Mouse (Mus musculus): Measurements from ENCODE around the gene Cmtm5. TPM values are rescaled to one million over a fixed set of nuclear protein-coding genes. Genes with fewer than 3 reads are reported as not detected.
"Not testable (repeated sequence)": the region's sequence is repeated elsewhere in the genome, so short reads cannot be mapped to it uniquely, and the experiment has no call there.

The Cmtm5 gene
- polyA plus RNA-seq, 1 experiment from 2014 or later = 10.4 TPM

DNA sequence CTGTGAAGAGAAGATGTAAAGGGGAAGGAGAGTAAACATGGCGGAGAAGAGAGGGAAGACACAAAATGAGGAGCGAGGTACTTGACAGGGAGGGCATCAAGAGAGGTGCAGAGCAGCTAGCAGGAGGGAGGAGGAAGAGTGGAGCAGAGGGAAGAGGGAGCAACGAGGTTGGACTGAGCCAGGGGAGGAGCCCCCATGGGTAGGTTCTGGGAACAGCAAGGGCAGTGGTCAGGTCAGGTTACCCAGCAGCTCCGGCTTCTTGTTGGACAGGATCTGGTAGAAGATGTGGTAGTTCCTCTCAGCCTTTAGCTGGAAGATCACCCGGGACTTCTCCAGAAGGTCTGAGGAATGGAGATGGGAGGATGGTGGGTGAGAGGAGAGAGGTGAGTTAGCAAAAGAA is 25.4 kb downstream of the Cmtm5 start:
- WGBS = 81% methylated on average over 5 of the region's 5 CpGs
- Histone ChIP-seq H3K9me3 (ENCODE audit: control insufficient read depth, low read length) (no peaks in the 10 kb centered on the region), H3K4me2 (ENCODE audit: low read depth, low read length) (no peak overlapping the region), H3K27ac (ENCODE audit: low read depth, low read length) (no peak overlapping the region), H3K4me1 (ENCODE audit: control insufficient read depth, insufficient read depth, low read length) (no peaks in the 10 kb centered on the region), H3K4me3 (ENCODE audit: low read depth, low read length) (no peak overlapping the region), H3K9ac (replicated peaks; ENCODE audit: low read depth, low read length) (no peak overlapping the region), H3K36me3 (ENCODE audit: control insufficient read depth, insufficient read depth, low read length) (no peaks in the 10 kb centered on the region), H3K27me3 (ENCODE audit: control insufficient read depth, insufficient read depth, low read length) (no peaks in the 10 kb centered on the region)
- ATAC-seq (ENCODE audit: low read depth) = no peak

DNA sequence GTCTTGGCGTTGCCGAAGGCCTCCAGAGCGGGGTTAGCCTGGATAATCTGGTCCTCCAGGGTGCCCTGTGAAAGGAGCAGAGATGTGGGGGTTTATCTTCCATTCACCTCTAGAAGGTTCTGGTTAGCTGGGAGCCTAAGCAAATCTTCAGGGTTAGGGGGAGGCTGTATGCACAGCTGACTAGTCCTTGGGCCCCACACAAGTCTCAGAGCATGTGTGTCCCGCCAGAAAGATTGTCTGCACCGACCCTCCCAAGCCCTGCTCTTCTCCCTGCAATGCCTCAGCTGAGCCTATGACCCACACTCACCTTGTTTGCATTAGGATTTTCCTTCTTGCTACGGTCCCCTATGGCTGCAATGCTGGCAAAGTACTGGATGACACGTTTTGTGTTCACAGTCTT is 26.7 kb downstream of the Cmtm5 start:
- H3K9ac ChIP-seq (replicated peaks; ENCODE audit: low read depth, low read length) = no peak overlapping the region
- no peak overlapping the region for H3K4me2 ChIP-seq (ENCODE audit: low read depth, low read length)
- 89% methylated on average over 7 of the region's 7 CpGs for whole genome bisulfite sequencing
- no peaks in the 10 kb centered on the region for H3K4me1 ChIP-seq (ENCODE audit: control insufficient read depth, insufficient read depth, low read length)
- no peak for ATAC-seq (ENCODE audit: low read depth)
- no peak overlapping the region for H3K27ac ChIP-seq (ENCODE audit: low read depth, low read length)
- H3K36me3 ChIP-seq (ENCODE audit: control insufficient read depth, insufficient read depth, low read length) = no peaks in the 10 kb centered on the region
- no peak overlapping the region for H3K4me3 ChIP-seq (ENCODE audit: low read depth, low read length)
- H3K9me3 ChIP-seq (ENCODE audit: control insufficient read depth, low read length) = no peaks in the 10 kb centered on the region
- no peaks in the 10 kb centered on the region for H3K27me3 ChIP-seq (ENCODE audit: control insufficient read depth, insufficient read depth, low read length)

DNA sequence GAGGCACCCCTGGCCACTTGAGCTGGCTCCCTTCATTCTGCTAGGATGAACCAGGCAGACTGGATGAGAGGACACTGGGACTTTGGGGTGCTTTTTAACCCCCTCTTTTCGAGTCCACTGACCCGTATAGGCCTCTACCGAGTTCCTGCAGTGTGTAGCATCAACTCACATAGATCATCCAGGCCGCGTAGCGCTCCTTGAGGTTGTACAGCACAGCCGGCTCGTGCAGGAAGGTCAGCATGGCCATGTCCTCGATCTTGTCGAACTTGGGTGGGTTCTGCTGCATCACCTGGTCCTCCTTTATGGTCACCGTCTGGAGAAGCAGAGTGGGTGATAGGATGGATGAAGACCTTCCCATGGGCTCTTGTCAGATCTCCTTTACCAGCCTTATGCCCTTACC is 27.7 kb downstream of the Cmtm5 start:
- ATAC-seq (ENCODE audit: low read depth) = no peak
- Histone ChIP-seq H3K9ac (replicated peaks; ENCODE audit: low read depth, low read length) (no peak overlapping the region), H3K4me1 (ENCODE audit: control insufficient read depth, insufficient read depth, low read length) (no peaks in the 10 kb centered on the region), H3K27ac (ENCODE audit: low read depth, low read length) (no peak overlapping the region), H3K4me2 (ENCODE audit: low read depth, low read length) (no peak overlapping the region), H3K36me3 (ENCODE audit: control insufficient read depth, insufficient read depth, low read length) (no peaks in the 10 kb centered on the region), H3K9me3 (ENCODE audit: control insufficient read depth, low read length) (no peaks in the 10 kb centered on the region), H3K27me3 (ENCODE audit: control insufficient read depth, insufficient read depth, low read length) (no peaks in the 10 kb centered on the region), H3K4me3 (ENCODE audit: low read depth, low read length) (no peak overlapping the region)
- WGBS = 88% methylated on average over 11 of the region's 11 CpGs

DNA sequence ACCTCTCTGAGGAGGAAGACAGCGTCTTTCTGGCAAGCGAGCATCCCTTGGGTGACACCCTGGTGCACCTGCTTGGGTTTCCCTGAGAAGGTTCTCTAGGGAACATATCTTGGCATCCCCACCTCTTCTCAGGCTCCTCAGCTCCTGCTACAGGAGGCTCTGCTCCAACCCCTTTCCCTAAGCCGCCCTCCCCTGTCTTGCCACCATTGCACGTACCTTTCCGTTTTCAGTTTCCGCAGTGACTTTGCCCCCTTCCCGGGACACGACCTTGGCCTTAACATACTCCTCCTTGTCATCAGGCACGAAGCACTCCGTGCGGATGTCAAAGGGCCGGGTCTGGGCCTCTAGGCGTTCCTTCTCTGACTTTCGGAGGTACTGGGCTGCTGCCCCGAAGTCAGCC is 29.0 kb downstream of the Cmtm5 start:
- no peak overlapping the region for H3K9ac ChIP-seq (replicated peaks; ENCODE audit: low read depth, low read length)
- no peak for ATAC-seq (ENCODE audit: low read depth)
- no peak overlapping the region for H3K27ac ChIP-seq (ENCODE audit: low read depth, low read length)
- H3K27me3 ChIP-seq (ENCODE audit: control insufficient read depth, insufficient read depth, low read length) = no peaks in the 10 kb centered on the region
- H3K9me3 ChIP-seq (ENCODE audit: control insufficient read depth, low read length) = no peaks in the 10 kb centered on the region
- H3K4me1 ChIP-seq (ENCODE audit: control insufficient read depth, insufficient read depth, low read length) = no peaks in the 10 kb centered on the region
- H3K4me3 ChIP-seq (ENCODE audit: low read depth, low read length) = no peak overlapping the region
- H3K4me2 ChIP-seq (ENCODE audit: low read depth, low read length) = no peak overlapping the region
- WGBS = 83% methylated on average over 15 of the region's 15 CpGs
- H3K36me3 ChIP-seq (ENCODE audit: control insufficient read depth, insufficient read depth, low read length) = no peaks in the 10 kb centered on the region

DNA sequence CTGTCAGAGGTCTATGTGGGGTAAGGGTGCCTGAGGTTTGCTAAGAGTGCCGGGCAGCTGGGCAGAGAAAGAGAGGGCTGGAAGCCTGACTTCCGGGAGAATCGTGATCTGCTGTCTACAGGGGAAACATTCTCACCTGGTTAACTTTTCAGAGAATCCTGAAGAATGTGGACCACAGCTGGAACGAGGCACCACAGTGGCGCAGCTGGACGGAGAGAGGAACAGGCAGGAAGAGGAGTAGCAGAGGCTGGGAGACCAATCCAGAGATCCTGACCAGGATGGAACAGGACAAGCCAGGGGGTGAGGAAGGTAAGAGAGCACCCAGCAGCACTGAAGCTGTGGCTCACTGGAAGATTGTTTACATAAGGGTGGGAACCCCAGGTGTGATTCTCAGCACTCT is 29.6 kb downstream of the Cmtm5 start:
- WGBS = 81% methylated on average over 6 of the region's 6 CpGs
- H3K9me3 ChIP-seq (ENCODE audit: control insufficient read depth, low read length) = no peaks in the 10 kb centered on the region
- ATAC-seq (ENCODE audit: low read depth) = no peak

DNA sequence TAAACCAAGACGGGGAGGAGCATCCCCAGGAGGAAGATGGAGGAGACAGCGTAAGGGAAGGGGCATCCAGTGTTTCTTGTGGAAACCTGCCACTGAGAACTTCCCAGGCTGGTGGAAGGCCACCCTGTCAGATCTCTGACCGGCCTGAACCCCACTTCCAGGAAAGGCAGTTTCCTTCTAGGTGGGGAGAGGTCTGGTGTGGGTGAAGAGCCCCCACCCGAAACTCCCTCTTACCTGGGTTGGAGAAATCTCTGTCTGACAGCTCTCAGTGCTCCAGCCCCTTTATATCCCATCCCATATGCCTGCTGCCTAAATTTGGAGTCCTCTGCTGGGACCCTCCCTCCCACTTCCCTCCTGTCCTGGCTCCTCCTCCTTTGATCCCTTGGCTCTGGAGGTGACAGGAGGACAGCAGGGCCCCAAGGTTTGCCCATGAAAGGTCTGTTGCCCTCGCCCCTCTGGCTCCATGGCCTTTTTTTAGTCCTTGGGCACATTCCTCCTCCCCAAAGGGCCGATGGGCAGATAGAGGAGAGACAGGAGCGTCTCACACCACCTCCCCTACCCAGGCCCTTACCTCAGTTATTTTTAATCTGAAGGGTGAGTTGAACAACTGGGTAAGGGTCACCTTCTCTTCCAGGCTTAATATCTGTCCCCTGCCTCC is 30.4 kb downstream of the Cmtm5 start, which contains the start of gene Myh6:
TSS of gene Myh6 (minus strand) at position 608 of the 658 bp plus-strand sequence.
- Histone ChIP-seq H3K27me3 (ENCODE audit: control insufficient read depth, insufficient read depth, low read length) (no peaks in the 10 kb centered on the region), H3K36me3 (ENCODE audit: control insufficient read depth, insufficient read depth, low read length) (no peaks in the 10 kb centered on the region), H3K27ac (ENCODE audit: low read depth, low read length) (no peak within 1 kb of the TSS), H3K9ac (replicated peaks; ENCODE audit: low read depth, low read length) (no peak within 1 kb of the TSS), H3K9me3 (ENCODE audit: control insufficient read depth, low read length) (no peaks in the 10 kb centered on the region), H3K4me1 (ENCODE audit: control insufficient read depth, insufficient read depth, low read length) (no peaks in the 10 kb centered on the region), H3K4me3 (ENCODE audit: low read depth, low read length) (no peak within 1 kb of the TSS), H3K4me2 (ENCODE audit: low read depth, low read length) (no peak within 1 kb of the TSS)
- WGBS = 78% methylated on average over 7 of the region's 7 CpGs
- no peak for ATAC-seq (ENCODE audit: low read depth)

More for the DNA sequence above, 29.6 kb downstream of the Cmtm5 start:
- no peaks in the 10 kb centered on the region for H3K36me3 ChIP-seq (ENCODE audit: control insufficient read depth, insufficient read depth, low read length)
- no peaks in the 10 kb centered on the region for H3K4me1 ChIP-seq (ENCODE audit: control insufficient read depth, insufficient read depth, low read length)
- H3K27me3 ChIP-seq (ENCODE audit: control insufficient read depth, insufficient read depth, low read length) = no peaks in the 10 kb centered on the region
- H3K9ac ChIP-seq (replicated peaks; ENCODE audit: low read depth, low read length) = no peak overlapping the region
- no peak overlapping the region for H3K4me2 ChIP-seq (ENCODE audit: low read depth, low read length)
- H3K4me3 ChIP-seq (ENCODE audit: low read depth, low read length) = no peak overlapping the region
- H3K27ac ChIP-seq (ENCODE audit: low read depth, low read length) = no peak overlapping the region

DNA sequence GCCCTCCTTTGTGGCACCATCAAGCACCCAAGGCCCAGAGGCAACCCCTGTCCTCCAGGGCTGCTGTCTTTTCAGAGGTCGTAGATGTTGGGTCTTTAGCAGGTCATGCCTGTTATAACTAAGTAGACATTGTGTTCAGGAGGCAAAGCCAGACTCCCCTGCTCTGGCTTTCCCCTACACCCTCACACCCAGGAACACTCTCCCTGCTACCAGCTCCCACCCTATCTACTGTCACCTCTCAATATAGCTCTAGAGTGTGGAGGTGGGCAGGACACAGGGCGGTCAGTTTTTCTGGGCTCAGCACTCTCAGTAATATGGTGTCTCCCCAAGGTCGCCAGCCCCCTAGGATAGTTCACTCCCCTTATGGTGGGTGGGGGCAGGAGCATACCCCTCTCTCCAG is 31.8 kb downstream of the Cmtm5 start:
- Histone ChIP-seq H3K27ac (ENCODE audit: low read depth, low read length) (no peak overlapping the region), H3K4me3 (ENCODE audit: low read depth, low read length) (no peak overlapping the region), H3K9ac (replicated peaks; ENCODE audit: low read depth, low read length) (no peak overlapping the region), H3K27me3 (ENCODE audit: control insufficient read depth, insufficient read depth, low read length) (no peaks in the 10 kb centered on the region), H3K9me3 (ENCODE audit: control insufficient read depth, low read length) (no peaks in the 10 kb centered on the region), H3K36me3 (ENCODE audit: control insufficient read depth, insufficient read depth, low read length) (no peaks in the 10 kb centered on the region), H3K4me2 (ENCODE audit: low read depth, low read length) (no peak overlapping the region), H3K4me1 (ENCODE audit: control insufficient read depth, insufficient read depth, low read length) (no peaks in the 10 kb centered on the region)
- WGBS = 83% methylated on average over 3 of the region's 3 CpGs
- no peak for ATAC-seq (ENCODE audit: low read depth)

DNA sequence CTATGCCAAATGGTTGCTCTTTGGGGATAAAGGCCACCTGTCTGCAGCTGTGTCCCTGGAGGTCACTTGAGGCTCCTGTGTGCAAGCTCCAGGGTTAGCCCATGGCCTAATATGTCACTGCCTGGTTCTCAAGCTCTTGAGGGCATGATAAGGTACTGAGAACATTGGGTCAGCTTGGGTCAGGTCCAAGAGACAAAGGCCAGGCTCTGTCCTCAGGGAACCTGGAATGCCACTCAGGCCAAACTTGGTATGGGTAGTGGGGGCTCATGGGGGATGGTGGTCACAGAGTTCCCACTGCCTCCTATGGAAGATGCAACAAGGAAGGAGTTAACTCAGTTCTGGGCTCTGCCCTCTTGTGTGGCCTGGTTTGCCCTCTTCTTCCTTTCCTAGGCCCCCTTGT is 32.3 kb downstream of the Cmtm5 start:
- Histone ChIP-seq H3K9ac (replicated peaks; ENCODE audit: low read depth, low read length) (no peak overlapping the region), H3K9me3 (ENCODE audit: control insufficient read depth, low read length) (no peaks in the 10 kb centered on the region), H3K4me2 (ENCODE audit: low read depth, low read length) (no peak overlapping the region), H3K27ac (ENCODE audit: low read depth, low read length) (no peak overlapping the region), H3K27me3 (ENCODE audit: control insufficient read depth, insufficient read depth, low read length) (no peaks in the 10 kb centered on the region), H3K4me1 (ENCODE audit: control insufficient read depth, insufficient read depth, low read length) (no peaks in the 10 kb centered on the region), H3K36me3 (ENCODE audit: control insufficient read depth, insufficient read depth, low read length) (no peaks in the 10 kb centered on the region), H3K4me3 (ENCODE audit: low read depth, low read length) (no peak overlapping the region)
- ATAC-seq (ENCODE audit: low read depth) = no peak

DNA sequence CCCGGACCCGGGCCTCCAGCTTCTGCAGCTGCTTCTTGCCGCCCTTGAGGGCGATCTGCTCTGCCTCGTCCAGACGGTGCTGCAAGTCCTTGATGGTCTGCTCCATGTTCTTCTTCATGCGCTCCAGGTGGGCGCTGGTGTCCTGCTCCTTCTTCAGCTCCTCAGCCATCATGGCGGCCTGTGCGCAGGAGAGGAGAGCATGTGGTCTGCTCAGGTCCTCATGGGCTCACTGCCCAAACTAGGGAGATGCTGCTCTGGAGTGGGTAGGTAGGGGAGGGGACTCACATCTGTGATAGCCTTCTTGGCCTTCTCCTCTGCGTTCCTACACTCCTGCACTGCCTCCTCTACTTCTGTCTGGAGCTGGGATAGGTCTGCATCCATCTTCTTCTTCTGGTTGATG is 36.7 kb downstream of the Cmtm5 start:
- 97% methylated on average over 8 of the region's 11 CpGs for WGBS
- H3K4me2 ChIP-seq (ENCODE audit: low read depth, low read length); H3K9ac ChIP-seq (replicated peaks; ENCODE audit: low read depth, low read length); H3K9me3 ChIP-seq (ENCODE audit: control insufficient read depth, low read length); H3K27ac ChIP-seq (ENCODE audit: low read depth, low read length); ATAC-seq (ENCODE audit: low read depth); H3K27me3 ChIP-seq (ENCODE audit: control insufficient read depth, insufficient read depth, low read length); H3K4me1 ChIP-seq (ENCODE audit: control insufficient read depth, insufficient read depth, low read length); H3K4me3 ChIP-seq (ENCODE audit: low read depth, low read length); H3K36me3 ChIP-seq (ENCODE audit: control insufficient read depth, insufficient read depth, low read length): not testable (repeated sequence)

Data from neural tube, embryonic 14.5 days (tissue).